Mouse (Mus musculus) forebrain, embryonic 14.5 days (tissue): Measurements from ENCODE around the gene Tefm. TPM values are rescaled to one million over a fixed set of nuclear protein-coding genes. Genes with fewer than 3 reads are reported as not detected.
"Not testable (repeated sequence)": the region's sequence is repeated elsewhere in the genome, so short reads cannot be mapped to it uniquely, and the experiment has no call there.

Experiments used
- ATAC-seq: fragments of 200-750 bp; cut with Nextera tagmentation; 2 replicates; pipeline ENCODE4 v1.8.0; 2017; ENCODE audit warnings: mild to moderate bottlenecking, moderate library complexity
- DNase-seq: peaks from one replicate; pipeline ENCODE4 v3.0.0-alpha.2; 2015; ENCODE audit warnings: low spot score
- H3K27ac ChIP-seq: fragments of 300-500 bp; sonication (generic); 2 replicates; pipeline ENCODE4 v1.5.1; 2014; ENCODE audit warnings: low read depth, mild to moderate bottlenecking, control low read depth, low read length, moderate library complexity
- H3K27me3 ChIP-seq: fragments of 300-500 bp; sonication (generic); replicated peaks from 2 replicates; pipeline ENCODE4 v1.6.1; 2014; ENCODE audit warnings: low read length, control low read depth, mixed read lengths; ENCODE audit not compliant: control insufficient read depth, insufficient read depth
- H3K36me3 ChIP-seq: fragments of 300-500 bp; sonication (generic); 2 replicates; pipeline ENCODE4 v1.6.1; 2014; ENCODE audit warnings: low read length, control low read depth; ENCODE audit not compliant: control insufficient read depth, insufficient read depth
- H3K4me1 ChIP-seq: fragments of 300-500 bp; sonication (generic); 2 replicates; pipeline ENCODE4 v1.6.1; 2014; ENCODE audit warnings: antibody characterized with exemption, low read length, control low read depth; ENCODE audit not compliant: control insufficient read depth, insufficient read depth
- H3K4me2 ChIP-seq: fragments of 300-500 bp; sonication (generic); 2 replicates; pipeline ENCODE4 v1.6.1; 2014; ENCODE audit warnings: mild to moderate bottlenecking, control low read depth, low read length
- H3K4me3 ChIP-seq: fragments of 300-500 bp; sonication (generic); 2 replicates; pipeline ENCODE4 v1.5.1; 2014; ENCODE audit warnings: low read depth, low read length, control low read depth
- H3K9ac ChIP-seq: fragments of 300-500 bp; sonication (generic); 2 replicates; pipeline ENCODE4 v1.6.1; 2014; ENCODE audit warnings: mild to moderate bottlenecking, low read length, control low read depth, moderate library complexity
- H3K9me3 ChIP-seq: fragments of 300-500 bp; sonication (generic); replicated peaks from 2 replicates; pipeline ENCODE4 v1.6.1; 2016; ENCODE audit warnings: low read length, control low read depth, mixed read lengths; ENCODE audit not compliant: control insufficient read depth
- WGBS: fragments of 180-500 bp; shearing (Covaris S2); extraction: QIAGEN DNeasy Blood & Tissue Kit; methylation state at CpG from one replicate; pipeline ENCODE4 v1.1.7; 2014; 5-methylcytosine and 5-hydroxymethylcytosine counted together
- polyA plus RNA-seq: library from polyadenylated mRNA; unstranded; fragments of >200 nt; fragmentation: Nextera tagmentation; extraction: Ambion mirVana; gene quantifications from 2 replicates; pipeline ENCODE4 v1.2.1, GENCODE M21; 2014

Gene Tefm
- polyA plus RNA-seq, 1 experiment from 2014 or later, result 24.3 TPM

GRCm38 (mm10) chr11:80151541-80151940 is 9.6 kb upstream of the Tefm start:
- 69% methylated on average over 2 of the region's 2 CpGs for WGBS
- ATAC-seq, result no peak
- Histone ChIP-seq H3K9me3 (no peaks in the 10 kb centered on the region), H3K4me3 (no peak overlapping the region), H3K4me2 (no peak overlapping the region), H3K4me1 (no peaks in the 10 kb centered on the region), H3K27ac (no peak overlapping the region), H3K36me3 (no peaks in the 10 kb centered on the region), H3K27me3 (peaks cover 32% of the 10 kb centered on the region), H3K9ac (no peak overlapping the region)
- DNase-seq, result no peak

- Histone ChIP-seq H3K9me3 (no peaks in the 10 kb centered on the region), H3K4me1 (no peaks in the 10 kb centered on the region), H3K36me3 (no peaks in the 10 kb centered on the region), H3K9ac (no peak overlapping the region), H3K4me3 (no peak overlapping the region), H3K27me3 (peaks cover 31% of the 10 kb centered on the region), H3K27ac (no peak overlapping the region), H3K4me2 (no peak overlapping the region)
- 74% methylated on average over 5 of the region's 5 CpGs for WGBS
- no peak for ATAC-seq
- DNase-seq, result no peak
Observed at GRCm38 (mm10) chr11:80150566-80150965, 8.6 kb upstream of the Tefm start.

GRCm38 (mm10) chr11:80149412-80150023 is 7.5 kb upstream of the Tefm start:
- DNase-seq, result no peak
- Histone ChIP-seq H3K4me2 (no peak overlapping the region), H3K36me3 (no peaks in the 10 kb centered on the region), H3K27ac (no peak overlapping the region), H3K9me3 (no peaks in the 10 kb centered on the region), H3K27me3 (peaks cover 20% of the 10 kb centered on the region), H3K4me3 (no peak overlapping the region), H3K4me1 (no peaks in the 10 kb centered on the region), H3K9ac (no peak overlapping the region)
- no peak for ATAC-seq
- WGBS, result 88% methylated on average over 8 of the region's 8 CpGs

- DNase-seq, H3K27ac ChIP-seq, H3K4me1 ChIP-seq, H3K9ac ChIP-seq, H3K4me2 ChIP-seq, H3K9me3 ChIP-seq, ATAC-seq, H3K4me3 ChIP-seq, H3K36me3 ChIP-seq: not testable (repeated sequence)
- peaks cover 15% of the 10 kb centered on the region for H3K27me3 ChIP-seq
- WGBS, result 75% methylated on average over 2 of the region's 4 CpGs
Observed at GRCm38 (mm10) chr11:80148974-80149373, 7.0 kb upstream of the Tefm start.

GRCm38 (mm10) chr11:80148313-80148712 is 6.3 kb upstream of the Tefm start:
- no peak overlapping the region for H3K4me3 ChIP-seq
- WGBS, result 70% methylated on average over 1 of the region's 1 CpGs
- H3K4me2 ChIP-seq, result no peak overlapping the region
- peaks cover 8% of the 10 kb centered on the region for H3K27me3 ChIP-seq
- H3K4me1 ChIP-seq, result no peaks in the 10 kb centered on the region
- ATAC-seq, result no peak
- H3K9me3 ChIP-seq, result no peaks in the 10 kb centered on the region
- H3K27ac ChIP-seq, result no peak overlapping the region
- DNase-seq, result no peak
- H3K9ac ChIP-seq, result no peak overlapping the region
- H3K36me3 ChIP-seq, result no peaks in the 10 kb centered on the region

GRCm38 (mm10) chr11:80147748-80148147 is 5.8 kb upstream of the Tefm start:
- DNase-seq (no peak), ATAC-seq (no peak)
- Histone ChIP-seq H3K36me3 (no peaks in the 10 kb centered on the region), H3K9ac (no peak overlapping the region), H3K4me1 (peaks cover 3% of the 10 kb centered on the region; the same call in 1 of the 2 replicates), H3K9me3 (no peaks in the 10 kb centered on the region), H3K27ac (no peak overlapping the region), H3K27me3 (0 out of 2 replicates have a peak, but pooled peaks cover 5% of the 10 kb centered on the region), H3K4me2 (no peak overlapping the region), H3K4me3 (no peak overlapping the region)
- WGBS, result 80% methylated on average over 6 of the region's 6 CpGs

GRCm38 (mm10) chr11:80145787-80146275 is 3.9 kb upstream of the Tefm start:
- H3K9me3 ChIP-seq, result no peaks in the 10 kb centered on the region
- H3K27me3 ChIP-seq, result no peaks in the 10 kb centered on the region
- H3K4me2 ChIP-seq, result no peak overlapping the region
- no peak overlapping the region for H3K4me3 ChIP-seq
- no peak overlapping the region for H3K9ac ChIP-seq
- DNase-seq (no peak), ATAC-seq (no peak)
- WGBS, result 77% methylated on average over 10 of the region's 10 CpGs
- H3K4me1 ChIP-seq, result peaks cover 6% of the 10 kb centered on the region; the same call in 1 of the 2 replicates
- no peak overlapping the region for H3K27ac ChIP-seq
- no peaks in the 10 kb centered on the region for H3K36me3 ChIP-seq

GRCm38 (mm10) chr11:80142872-80143271 is 897 bp upstream of the Tefm start:
- ATAC-seq, result no peak
- WGBS, result 46% methylated on average over 8 of the region's 8 CpGs
- H3K9me3 ChIP-seq, result no peaks in the 10 kb centered on the region
- peak overlapping the region; percentile 65; the same call in 1 of the 2 replicates for H3K9ac ChIP-seq
- peak overlapping the region; percentile 61 for H3K4me2 ChIP-seq
- H3K27ac ChIP-seq, result no peak overlapping the region
- H3K36me3 ChIP-seq, result peaks cover 15% of the 10 kb centered on the region; the same call in 1 of the 2 replicates
- no peak for DNase-seq
- peaks cover 6% of the 10 kb centered on the region; the same call in 1 of the 2 replicates for H3K4me1 ChIP-seq
- peak overlapping the region; percentile 44; the same call in 1 of the 2 replicates for H3K4me3 ChIP-seq
- no peaks in the 10 kb centered on the region for H3K27me3 ChIP-seq

GRCm38 (mm10) chr11:80137773-80138172 is 4.2 kb downstream of the Tefm start:
- Histone ChIP-seq H3K9me3 (no peaks in the 10 kb centered on the region), H3K9ac (no peak overlapping the region), H3K27ac (no peak overlapping the region), H3K36me3 (peaks cover 42% of the 10 kb centered on the region), H3K4me1 (peaks cover 3% of the 10 kb centered on the region; the same call in 1 of the 2 replicates), H3K27me3 (no peaks in the 10 kb centered on the region), H3K4me2 (no peak overlapping the region), H3K4me3 (no peak overlapping the region)
- DNase-seq, result no peak
- WGBS, result 88% methylated on average over 5 of the region's 5 CpGs
- ATAC-seq, result no peak
